Mouse (Mus musculus) spleen, adult 2 months (tissue): Measurements from ENCODE around the gene Gm16181.

Experiments
- CTCF ChIP-seq: fragments of 200-500 bp; IDR thresholded peaks from 2 replicates; pipeline ENCODE4 v1.5.1; 2011; ENCODE audit warnings: mild to moderate bottlenecking, inconsistent platforms; ENCODE audit not compliant: insufficient read depth, insufficient read length, insufficient replicate concordance; ENCODE audit errors: extremely low read depth
- POLR2A ChIP-seq: fragments of 200-500 bp; IDR thresholded peaks from 2 replicates; pipeline ENCODE4 v1.6.1; 2011; ENCODE audit warnings: low read depth, low read length, inconsistent platforms

GRCm38 (mm10) chr17:35267399-35268086 lies 46.9 kb downstream of the Gm16181 start:
- TF ChIP-seq CTCF, result no peak
- no peak for TF ChIP-seq POLR2A
